Mouse (Mus musculus) stomach, postnatal 0 days (tissue): ENCODE measurements around the gene Mllt6. TPM values are rescaled to one million over a fixed set of nuclear protein-coding genes. Genes with fewer than 3 reads are reported as not detected.
A peak's percentile ranks its signal among the peaks of the same experiment; 100 is the strongest.

Experiments used
- ATAC-seq: fragments of 200-750 bp; cut with Nextera tagmentation; 2 replicates; pipeline ENCODE4 v1.8.0; 2017; ENCODE audit not compliant: low FRiP score, low TSS enrichment
- DNase-seq: peaks from one replicate; pipeline ENCODE4 v3.0.0-alpha.2; 2016; ENCODE audit warnings: low spot score
- H3K27ac ChIP-seq: fragments of 300-500 bp; sonication (generic); replicated peaks from 2 replicates; pipeline ENCODE4 v1.5.1; 2014; ENCODE audit warnings: mild to moderate bottlenecking, control low read depth
- H3K27me3 ChIP-seq: fragments of 300-500 bp; sonication (generic); 2 replicates; pipeline ENCODE4 v1.6.1; 2014; ENCODE audit warnings: low read length; ENCODE audit not compliant: control insufficient read depth, insufficient read depth
- H3K36me3 ChIP-seq: fragments of 300-500 bp; sonication (generic); 2 replicates; pipeline ENCODE4 v1.6.1; 2014; ENCODE audit warnings: low read length, mixed read lengths; ENCODE audit not compliant: control insufficient read depth, insufficient read depth
- H3K4me1 ChIP-seq: fragments of 300-500 bp; sonication (generic); replicated peaks from 2 replicates; pipeline ENCODE4 v1.6.1; 2014; ENCODE audit warnings: antibody characterized with exemption; ENCODE audit not compliant: control insufficient read depth, insufficient read depth
- H3K4me2 ChIP-seq: fragments of 300-500 bp; sonication (generic); replicated peaks from 2 replicates; pipeline ENCODE4 v1.6.1; 2014; ENCODE audit warnings: low read depth, mild to moderate bottlenecking, control low read depth, moderate library complexity
- H3K4me3 ChIP-seq: fragments of 300-500 bp; sonication (generic); 2 replicates; pipeline ENCODE4 v1.5.1; 2014; ENCODE audit warnings: low read depth, low read length, control low read depth
- H3K9ac ChIP-seq: fragments of 300-500 bp; sonication (generic); 2 replicates; pipeline ENCODE4 v1.6.1; 2014; ENCODE audit warnings: mild to moderate bottlenecking, low read length, control low read depth, mixed read lengths
- H3K9me3 ChIP-seq: fragments of 300-500 bp; sonication (generic); 2 replicates; pipeline ENCODE4 v1.6.1; 2016; ENCODE audit warnings: low read length; ENCODE audit not compliant: control insufficient read depth
- CTCF ChIP-seq: IDR thresholded peaks from 2 replicates; pipeline ENCODE4 v1.5.1; 2016; ENCODE audit warnings: antibody characterized with exemption, low read depth, mild to moderate bottlenecking, moderate library complexity
- EP300 ChIP-seq: optimal IDR thresholded peaks from 2 replicates; pipeline ENCODE3; 2016; ENCODE audit warnings: antibody characterized with exemption
- WGBS: fragments of 180-500 bp; shearing (Covaris S2); extraction: QIAGEN DNeasy Blood & Tissue Kit; methylation state at CpG from one replicate; pipeline ENCODE4 v1.1.7; 2014; 5-methylcytosine and 5-hydroxymethylcytosine counted together
- polyA plus RNA-seq: library from polyadenylated mRNA; unstranded; fragments of >200 nt; fragmentation: Nextera tagmentation; extraction: Ambion mirVana; gene quantifications from 2 replicates; pipeline ENCODE4 v1.2.1, GENCODE M21; 2015

Gene Mllt6
- polyA plus RNA-seq, 1 experiment from 2014 or later: 1.1 TPM

- Histone ChIP-seq H3K36me3 (no peaks in the 10 kb centered on the region), H3K27ac (no peak overlapping the region), H3K4me3 (no peak overlapping the region), H3K4me1 (peaks cover 5% of the 10 kb centered on the region; the same call in 1 of the 2 replicates), H3K9ac (no peak overlapping the region), H3K4me2 (no peak overlapping the region), H3K9me3 (no peaks in the 10 kb centered on the region), H3K27me3 (peaks cover 13% of the 10 kb centered on the region)
- TF ChIP-seq CTCF: no peak
- TF ChIP-seq EP300: no peak
- DNase-seq (no peak), ATAC-seq (no peak)
- 77% methylated on average over 5 of the region's 5 CpGs for WGBS
Observed at GRCm38 (mm10) chr11:97625551-97625950, 37.7 kb upstream of the Mllt6 start.

- H3K27me3 ChIP-seq: peaks cover 13% of the 10 kb centered on the region
- H3K9ac ChIP-seq: no peak overlapping the region
- peaks cover 5% of the 10 kb centered on the region; the same call in 1 of the 2 replicates for H3K4me1 ChIP-seq
- no peaks in the 10 kb centered on the region for H3K36me3 ChIP-seq
- no peak overlapping the region for H3K4me3 ChIP-seq
- H3K9me3 ChIP-seq: no peaks in the 10 kb centered on the region
- no peak overlapping the region for H3K4me2 ChIP-seq
- DNase-seq (no peak), ATAC-seq (no peak)
- no peak for TF ChIP-seq CTCF
- TF ChIP-seq EP300: no peak
- H3K27ac ChIP-seq: no peak overlapping the region
- 24% methylated on average over 13 of the region's 13 CpGs for WGBS
Observed at GRCm38 (mm10) chr11:97626431-97626830, 36.8 kb upstream of the Mllt6 start.

- Histone ChIP-seq H3K4me2 (no peak overlapping the region), H3K27me3 (peaks cover 13% of the 10 kb centered on the region), H3K4me1 (peaks cover 5% of the 10 kb centered on the region; the same call in 1 of the 2 replicates), H3K36me3 (no peaks in the 10 kb centered on the region), H3K9ac (no peak overlapping the region), H3K9me3 (no peaks in the 10 kb centered on the region), H3K27ac (no peak overlapping the region), H3K4me3 (no peak overlapping the region)
- ATAC-seq: peak; percentile 76
- DNase-seq: peak; percentile 63
- TF ChIP-seq EP300 (no peak), CTCF (no peak)
- 29% methylated on average over 10 of the region's 10 CpGs for WGBS
Observed at GRCm38 (mm10) chr11:97626850-97627249, 36.4 kb upstream of the Mllt6 start.

GRCm38 (mm10) chr11:97627556-97628302 is 35.5 kb upstream of the Mllt6 start:
- no peaks in the 10 kb centered on the region for H3K9me3 ChIP-seq
- WGBS: 18% methylated on average over 30 of the region's 30 CpGs

GRCm38 (mm10) chr11:97628303-97628567 is 35.0 kb upstream of the Mllt6 start:
- Histone ChIP-seq H3K36me3 (no peaks in the 10 kb centered on the region), H3K27me3 (peaks cover 13% of the 10 kb centered on the region), H3K4me3 (peak overlapping the region; percentile 58), H3K4me1 (peaks cover 5% of the 10 kb centered on the region; the same call in 1 of the 2 replicates), H3K4me2 (peak overlapping the region; percentile 91), H3K9ac (no peak overlapping the region), H3K27ac (no peak overlapping the region), H3K9me3 (no peaks in the 10 kb centered on the region)
- 3% methylated on average over 25 of the region's 28 CpGs for WGBS
- TF ChIP-seq EP300 (no peak), CTCF (no peak)
- ATAC-seq (peak; percentile 4; the same call in 1 of the 2 replicates), DNase-seq (no peak)

More at GRCm38 (mm10) chr11:97627556-97628302, 35.5 kb upstream of the Mllt6 start:
- peaks cover 5% of the 10 kb centered on the region; the same call in 1 of the 2 replicates for H3K4me1 ChIP-seq
- peak overlapping the region; percentile 91 for H3K4me2 ChIP-seq
- DNase-seq (no peak), ATAC-seq (no peak)
- H3K27ac ChIP-seq: no peak overlapping the region
- no peaks in the 10 kb centered on the region for H3K36me3 ChIP-seq
- TF ChIP-seq EP300: no peak
- no peak for TF ChIP-seq CTCF
- H3K4me3 ChIP-seq: peak overlapping the region; percentile 58
- H3K27me3 ChIP-seq: peaks cover 13% of the 10 kb centered on the region
- no peak overlapping the region for H3K9ac ChIP-seq
